Mouse (Mus musculus): ENCODE measurements around the gene Arv1.

Arv1 gene

GRCm38 (mm10) chr8:124732828-124733227, 10.9 kb downstream of the Arv1 start:
- no peak for DNase-seq

GRCm38 (mm10) chr8:124735371-124735911, 13.5 kb downstream of the Arv1 start:
- no peak for DNase-seq

- peak; percentile 22 for DNase-seq
Observed at GRCm38 (mm10) chr8:124739268-124739667, 17.3 kb downstream of the Arv1 start.

GRCm38 (mm10) chr8:124746661-124747060, 24.7 kb downstream of the Arv1 start:
- no peak for DNase-seq

GRCm38 (mm10) chr8:124751191-124751590, 29.3 kb downstream of the Arv1 start:
- peak; percentile 50 for DNase-seq

- peak; percentile 78 for DNase-seq
Observed at GRCm38 (mm10) chr8:124751709-124752173, 29.8 kb downstream of the Arv1 start, which contains the start of gene Fam89a. TSS of gene Fam89a (minus strand) at chr8:124751832.

- DNase-seq, result no peak
Observed at GRCm38 (mm10) chr8:124752325-124752862, 30.5 kb downstream of the Arv1 start.

- peak; percentile 41 for DNase-seq
Observed at GRCm38 (mm10) chr8:124754101-124754791, 32.3 kb downstream of the Arv1 start.

GRCm38 (mm10) chr8:124754792-124755190, 32.9 kb downstream of the Arv1 start:
- DNase-seq, result no peak

- DNase-seq, result no peak
Observed at GRCm38 (mm10) chr8:124755481-124755880, 33.5 kb downstream of the Arv1 start.

- no peak for DNase-seq
Observed at GRCm38 (mm10) chr8:124756153-124756552, 34.2 kb downstream of the Arv1 start.

GRCm38 (mm10) chr8:124756601-124757000, 34.7 kb downstream of the Arv1 start:
- DNase-seq, result no peak

- DNase-seq, result peak; percentile 39
Observed at GRCm38 (mm10) chr8:124758544-124758943, 36.6 kb downstream of the Arv1 start.

GRCm38 (mm10) chr8:124763061-124763460, 41.1 kb downstream of the Arv1 start:
- no peak for DNase-seq

- DNase-seq, result no peak
Observed at GRCm38 (mm10) chr8:124772389-124772788, 50.5 kb downstream of the Arv1 start.

GRCm38 (mm10) chr8:124775695-124776094, 53.8 kb downstream of the Arv1 start:
- DNase-seq, result peak; percentile 88

GRCm38 (mm10) chr8:124780236-124780635, 58.3 kb downstream of the Arv1 start:
- peak; percentile 75 for DNase-seq

- no peak for DNase-seq
Observed at GRCm38 (mm10) chr8:124782431-124782830, 60.5 kb downstream of the Arv1 start.

- no peak for DNase-seq
Observed at GRCm38 (mm10) chr8:124783228-124783627, 61.3 kb downstream of the Arv1 start.
